Mouse (Mus musculus) MEL (cell line): Measurements from ENCODE around the gene Ikzf2. TPM values are rescaled to one million over a fixed set of nuclear protein-coding genes. Genes with fewer than 3 reads are reported as not detected.

ENCODE experiments used
- DNase-seq: peaks from one replicate; pipeline ENCODE4 v3.0.0; 2011; ENCODE audit warnings: low read depth, low spot score
- H3K27ac ChIP-seq: 2 replicates; pipeline ENCODE4 v1.5.1; 2012; ENCODE audit warnings: low read depth, mild to moderate bottlenecking, control low read depth, low read length, moderate library complexity; ENCODE audit not compliant: control insufficient read depth
- H3K27me3 ChIP-seq, 2 experiments: fragments of 150-350 bp in 1 of 2; sonication (generic) in 1 of 2; 2 replicates each; pipeline ENCODE4 v1.6.1; 2012; ENCODE audit warnings: low read length in 2 of 2, mild to moderate bottlenecking in 2 of 2, improper control_type of control experiment in 1 of 2, moderate library complexity in 1 of 2; ENCODE audit not compliant: insufficient read depth in 2 of 2, control insufficient read depth in 1 of 2
- H3K36me3 ChIP-seq, 2 experiments: 2 replicates each; pipeline ENCODE4 v1.6.1; 2012 to 2014; ENCODE audit warnings: low read length in 2 of 2, improper control_type of control experiment in 1 of 2, inconsistent platforms in 1 of 2, mild to moderate bottlenecking in 1 of 2; ENCODE audit not compliant: insufficient read depth in 2 of 2, control insufficient read depth in 1 of 2
- H3K4me1 ChIP-seq, 2 experiments: fragments of 150-350 bp in 1 of 2; sonication (generic) in 1 of 2; 2 replicates each; pipeline ENCODE4 v1.6.1; 2012; ENCODE audit warnings: low read length in 2 of 2, improper control_type of control experiment in 1 of 2, mild to moderate bottlenecking in 1 of 2; ENCODE audit not compliant: insufficient read depth in 2 of 2, control insufficient read depth in 1 of 2
- H3K4me3 ChIP-seq, 2 experiments: fragments of 150-350 bp in 1 of 2; sonication (generic) in 1 of 2; 2 replicates each; pipeline ENCODE4 v1.5.1; 2012; ENCODE audit warnings: low read depth in 2 of 2, low read length in 2 of 2, mild to moderate bottlenecking in 2 of 2, moderate library complexity in 2 of 2, control low read depth in 1 of 2, improper control_type of control experiment in 1 of 2; ENCODE audit not compliant: control insufficient read depth in 1 of 2, insufficient read depth in 1 of 2
- H3K79me2 ChIP-seq: 2 replicates; pipeline ENCODE4 v1.6.1; 2012; ENCODE audit warnings: mild to moderate bottlenecking, low read length, moderate library complexity; ENCODE audit not compliant: control insufficient read depth, poor library complexity, insufficient read depth
- H3K9ac ChIP-seq: 2 replicates; pipeline ENCODE4 v1.6.1; 2012; ENCODE audit warnings: low read depth, mild to moderate bottlenecking, control low read depth, low read length, moderate library complexity; ENCODE audit not compliant: control insufficient read depth, poor library complexity, severe bottlenecking
- H3K9me3 ChIP-seq: fragments of 150-350 bp; sonication (generic); replicated peaks from 2 replicates; pipeline ENCODE4 v1.6.1; 2012; ENCODE audit warnings: mild to moderate bottlenecking, low read length, improper control_type of control experiment, moderate library complexity; ENCODE audit not compliant: insufficient read depth
- CHD2 ChIP-seq: IDR thresholded peaks from 2 replicates; pipeline ENCODE4 v1.6.1; 2011; ENCODE audit warnings: low read length, improper control_type of control experiment
- CTCF ChIP-seq, 3 experiments: IDR thresholded peaks in 2 of 3; conservative IDR thresholded peaks in 1 of 3; 2 replicates each; pipeline ENCODE4 v1.5.1; 2011 to 2012; ENCODE audit warnings: low read length in 3 of 3, low read depth in 2 of 3, mild to moderate bottlenecking in 2 of 3, improper control_type of control experiment in 1 of 3, inconsistent platforms in 1 of 3, mixed read lengths in 1 of 3, moderate library complexity in 1 of 3; ENCODE audit not compliant: control insufficient read depth in 1 of 3, insufficient read depth in 1 of 3, poor library complexity in 1 of 3, severe bottlenecking in 1 of 3
- ELF1 ChIP-seq: IDR thresholded peaks from 2 replicates; pipeline ENCODE4 v1.6.1; 2014; ENCODE audit warnings: low read depth, mild to moderate bottlenecking, inconsistent platforms, low read length, improper control_type of control experiment, moderate library complexity
- GATA1 ChIP-seq: IDR thresholded peaks from 2 replicates; pipeline ENCODE4 v1.6.1; 2011; ENCODE audit warnings: low read depth, low read length, improper control_type of control experiment
- HCFC1 ChIP-seq: IDR thresholded peaks from 2 replicates; pipeline ENCODE4 v1.6.1; 2012; ENCODE audit warnings: low read depth, mild to moderate bottlenecking, inconsistent platforms, low read length, improper control_type of control experiment, moderate library complexity
- KAT2A ChIP-seq: conservative IDR thresholded peaks from 2 replicates; pipeline ENCODE4 v1.6.1; 2012; ENCODE audit warnings: low read depth, low read length, improper control_type of control experiment, inconsistent platforms
- MAFK ChIP-seq: IDR thresholded peaks from 2 replicates; pipeline ENCODE4 v1.6.1; 2011; ENCODE audit warnings: low read depth, mild to moderate bottlenecking, low read length, improper control_type of control experiment, borderline replicate concordance
- MAX ChIP-seq: IDR thresholded peaks from 2 replicates; pipeline ENCODE4 v1.6.1; 2011; ENCODE audit warnings: low read length, improper control_type of control experiment
- MXI1 ChIP-seq: IDR thresholded peaks from 2 replicates; pipeline ENCODE4 v1.6.1; 2011; ENCODE audit warnings: mild to moderate bottlenecking, low read depth, low read length, improper control_type of control experiment
- MYB ChIP-seq: IDR thresholded peaks from 2 replicates; pipeline ENCODE4 v1.6.1; 2011; ENCODE audit warnings: mild to moderate bottlenecking, low read depth, low read length, improper control_type of control experiment
- MYC ChIP-seq: IDR thresholded peaks from 2 replicates; pipeline ENCODE4 v1.6.1; 2011; ENCODE audit warnings: low read depth, mild to moderate bottlenecking, low read length, improper control_type of control experiment, moderate library complexity
- NRF1 ChIP-seq: IDR thresholded peaks from 2 replicates; pipeline ENCODE4 v1.6.1; 2014; ENCODE audit warnings: low read depth, mild to moderate bottlenecking, inconsistent platforms, low read length, improper control_type of control experiment, moderate library complexity; ENCODE audit not compliant: poor library complexity, insufficient read depth, severe bottlenecking
- POLR2AphosphoS5 ChIP-seq: IDR thresholded peaks from 2 replicates; pipeline ENCODE4 v1.6.1; 2012; ENCODE audit warnings: low read depth, borderline replicate concordance, mild to moderate bottlenecking, inconsistent platforms, low read length, moderate library complexity, mixed read lengths
- RCOR1 ChIP-seq: IDR thresholded peaks from 2 replicates; pipeline ENCODE4 v1.6.1; 2012; ENCODE audit warnings: low read depth, mild to moderate bottlenecking, inconsistent platforms, low read length, improper control_type of control experiment
- SIN3A ChIP-seq: IDR thresholded peaks from 2 replicates; pipeline ENCODE4 v1.6.1; 2012; ENCODE audit warnings: low read length, improper control_type of control experiment, inconsistent platforms
- SMC3 ChIP-seq: IDR thresholded peaks from 2 replicates; pipeline ENCODE4 v1.6.1; 2011; ENCODE audit warnings: low read depth, low read length, improper control_type of control experiment
- TAL1 ChIP-seq: IDR thresholded peaks from 2 replicates; pipeline ENCODE4 v1.6.1; 2012; ENCODE audit warnings: mild to moderate bottlenecking, inconsistent platforms, low read length, moderate library complexity, mixed read lengths
- USF1 ChIP-seq: IDR thresholded peaks from 2 replicates; pipeline ENCODE4 v1.6.1; 2014; ENCODE audit warnings: low read depth, mild to moderate bottlenecking, inconsistent platforms, low read length, improper control_type of control experiment, moderate library complexity
- USF2 ChIP-seq, 2 experiments: IDR thresholded peaks; 2 replicates each; pipeline ENCODE4 v1.6.1; 2011 to 2012; ENCODE audit warnings: improper control_type of control experiment in 2 of 2, low read length in 2 of 2, borderline replicate concordance in 1 of 2, inconsistent platforms in 1 of 2, low read depth in 1 of 2, mild to moderate bottlenecking in 1 of 2; ENCODE audit not compliant: insufficient read depth in 1 of 2
- ZKSCAN1 ChIP-seq: IDR thresholded peaks from 2 replicates; pipeline ENCODE4 v1.6.1; 2012; ENCODE audit warnings: low read depth, mild to moderate bottlenecking, inconsistent platforms, low read length, improper control_type of control experiment, moderate library complexity
- ZNF384 ChIP-seq: IDR thresholded peaks from 2 replicates; pipeline ENCODE4 v1.6.1; 2012; ENCODE audit warnings: low read depth, mild to moderate bottlenecking, inconsistent platforms, low read length, improper control_type of control experiment
- polyA plus RNA-seq, 2 experiments: library from polyadenylated mRNA; stranded (reverse) in 1 of 2; unstranded in 1 of 2; fragments of >175 nt in 1 of 2; fragments of >200 nt in 1 of 2; gene quantifications; 2 replicates each; pipeline versions ENCODE4 v1.2.1 to v1.2.4; 2012; ENCODE audit warnings: low replicate concordance in 2 of 2, low read depth in 1 of 2; ENCODE audit not compliant: insufficient read length in 2 of 2, insufficient read depth in 1 of 2, missing spikeins in 1 of 2
- total RNA-seq: library from RNA; depleted of rRNA; stranded (reverse); fragments of 300-350 nt; gene quantifications from 2 replicates; pipeline ENCODE4 v1.2.3, GENCODE M21; 2012

Ikzf2 gene
- total and polyA plus RNA-seq, 3 experiments, result 2.9 to 5.6 TPM; not detected in 1

DNA sequence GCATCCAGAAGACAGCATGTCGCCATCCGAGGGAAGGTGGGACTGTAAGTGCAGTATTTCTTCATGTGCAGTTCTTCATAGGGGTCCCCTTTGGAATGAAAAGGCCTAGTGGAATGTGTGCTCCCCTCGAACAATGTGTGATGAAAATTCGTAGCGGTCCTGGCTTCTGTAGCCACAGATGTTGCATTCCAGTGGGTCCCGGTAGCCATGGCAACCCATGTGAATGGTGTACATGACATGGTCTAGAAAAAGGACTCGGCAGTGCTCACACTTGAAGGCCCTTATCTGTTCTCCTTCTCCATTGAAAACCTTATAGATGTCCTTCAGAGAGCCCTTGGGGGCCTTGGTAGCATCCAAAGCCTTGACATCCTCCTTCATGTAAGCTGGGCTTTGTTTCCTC, 148.4 kb downstream of the Ikzf2 start:
- Histone ChIP-seq H3K4me3 (no peak overlapping the region), H3K27me3 (no peaks in the 10 kb centered on the region), H3K79me2 (no peaks in the 10 kb centered on the region), H3K4me1 (peaks cover 13% of the 10 kb centered on the region in 2 experiments), H3K27ac (no peak overlapping the region), H3K9me3 (no peaks in the 10 kb centered on the region), H3K9ac (no peak overlapping the region), H3K36me3 (peaks cover 0 to 19% of the 10 kb centered on the region in 2 experiments; a peak in 2 of 4 replicates)
- DNase-seq, result no peak
- TF ChIP-seq NRF1 (no peak), POLR2AphosphoS5 (no peak), USF2 (IDR thresholded peaks at IDR 0.05; ENCODE audit: borderline replicate concordance in 1 of 2, insufficient read depth in 1 of 2, low read depth in 1 of 2, low read length in 2 of 2) (no peak), CHD2 (no peak), ZKSCAN1 (no peak), CTCF (IDR thresholded peaks at IDR 0.05 in 2 of 3, conservative IDR thresholded peaks at IDR 0.05 in 1 of 3; ENCODE audit: control insufficient read depth in 1 of 3, insufficient read depth in 1 of 3, low read depth in 2 of 3, low read length in 3 of 3, poor library complexity in 1 of 3, severe bottlenecking in 1 of 3) (no peak), ELF1 (no peak), SIN3A (no peak), MYC (no peak), KAT2A (no peak), SMC3 (no peak), MYB (no peak), GATA1 (no peak), MAFK (no peak), TAL1 (no peak), HCFC1 (no peak), MXI1 (no peak), USF1 (no peak)

DNA sequence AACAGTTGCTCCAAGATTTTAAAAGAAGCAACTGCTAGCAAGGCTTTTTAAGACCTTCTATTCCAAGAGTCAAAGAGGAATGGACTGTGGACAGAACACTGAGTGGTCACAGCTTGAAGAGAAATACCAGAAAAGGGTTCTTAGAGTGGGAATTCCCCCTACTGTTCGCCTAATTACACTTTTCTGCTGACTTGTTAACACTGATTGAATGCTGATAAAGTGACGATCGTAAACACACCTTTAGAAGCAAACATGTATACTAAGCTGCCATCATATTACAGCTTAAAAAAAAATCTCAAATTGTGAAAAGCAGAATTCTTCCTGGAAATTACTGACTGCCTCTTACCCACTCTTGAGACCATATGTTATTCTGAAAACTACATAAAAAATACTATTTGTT, 149.4 kb downstream of the Ikzf2 start:
- Histone ChIP-seq H3K27ac (no peak overlapping the region), H3K27me3 (no peaks in the 10 kb centered on the region), H3K9me3 (no peaks in the 10 kb centered on the region), H3K79me2 (no peaks in the 10 kb centered on the region), H3K4me3 (no peak overlapping the region), H3K4me1 (peaks cover 4 to 6% of the 10 kb centered on the region in 2 experiments; a peak in 3 of 4 replicates), H3K9ac (no peak overlapping the region), H3K36me3 (peaks cover 0 to 10% of the 10 kb centered on the region in 2 experiments; a peak in 2 of 4 replicates)
- TF ChIP-seq NRF1 (no peak), MYB (no peak), GATA1 (no peak), MAX (no peak), RCOR1 (no peak), MAFK (no peak), MYC (no peak), ZNF384 (no peak)
- no peak for DNase-seq
